Mouse (Mus musculus) neural tube, embryonic 13.5 days (tissue): ENCODE measurements around the gene Cds2. TPM values are rescaled to one million over a fixed set of nuclear protein-coding genes. Genes with fewer than 3 reads are reported as not detected.

Experiments used
- ATAC-seq: fragments of 200-750 bp; cut with Nextera tagmentation; 2 replicates; pipeline ENCODE4 v1.8.0; 2017; ENCODE audit warnings: low read depth, mild to moderate bottlenecking, moderate TSS enrichment, moderate library complexity
- H3K27ac ChIP-seq: fragments of 300-500 bp; sonication (generic); replicated peaks from 2 replicates; pipeline ENCODE4 v1.5.1; 2015; ENCODE audit warnings: moderate library complexity, mild to moderate bottlenecking, inconsistent platforms
- H3K27me3 ChIP-seq: fragments of 300-500 bp; sonication (generic); 2 replicates; pipeline ENCODE4 v1.6.1; 2015; ENCODE audit warnings: mild to moderate bottlenecking, inconsistent platforms
- H3K36me3 ChIP-seq: fragments of 300-500 bp; sonication (generic); 2 replicates; pipeline ENCODE4 v1.6.1; 2015; ENCODE audit warnings: mild to moderate bottlenecking, inconsistent platforms
- H3K4me1 ChIP-seq: fragments of 300-500 bp; sonication (generic); replicated peaks from 2 replicates; pipeline ENCODE4 v1.6.1; 2015; ENCODE audit warnings: inconsistent platforms
- H3K4me2 ChIP-seq: fragments of 300-500 bp; sonication (generic); 2 replicates; pipeline ENCODE4 v1.6.1; 2015; ENCODE audit warnings: inconsistent platforms, mild to moderate bottlenecking, moderate library complexity
- H3K4me3 ChIP-seq: fragments of 300-500 bp; sonication (generic); 2 replicates; pipeline ENCODE4 v1.5.1; 2015; ENCODE audit warnings: mild to moderate bottlenecking, inconsistent platforms
- H3K9ac ChIP-seq: fragments of 300-500 bp; sonication (generic); 2 replicates; pipeline ENCODE4 v1.6.1; 2015; ENCODE audit warnings: moderate library complexity, mild to moderate bottlenecking, inconsistent platforms
- H3K9me3 ChIP-seq: fragments of 300-500 bp; sonication (generic); 2 replicates; pipeline ENCODE4 v1.6.1; 2016; ENCODE audit warnings: inconsistent platforms
- WGBS: fragments of 180-500 bp; shearing (Covaris S2); methylation state at CpG from one replicate; pipeline ENCODE4 v1.1.7; 2015; 5-methylcytosine and 5-hydroxymethylcytosine counted together
- polyA plus RNA-seq: library from polyadenylated mRNA; unstranded; fragments of >200 nt; fragmentation: Nextera tagmentation; extraction: Ambion mirVana; gene quantifications from 2 replicates; pipeline ENCODE4 v1.2.1, GENCODE M21; 2015

The Cds2 gene
- polyA plus RNA-seq, 1 experiment from 2014 or later: 49.6 TPM

DNA sequence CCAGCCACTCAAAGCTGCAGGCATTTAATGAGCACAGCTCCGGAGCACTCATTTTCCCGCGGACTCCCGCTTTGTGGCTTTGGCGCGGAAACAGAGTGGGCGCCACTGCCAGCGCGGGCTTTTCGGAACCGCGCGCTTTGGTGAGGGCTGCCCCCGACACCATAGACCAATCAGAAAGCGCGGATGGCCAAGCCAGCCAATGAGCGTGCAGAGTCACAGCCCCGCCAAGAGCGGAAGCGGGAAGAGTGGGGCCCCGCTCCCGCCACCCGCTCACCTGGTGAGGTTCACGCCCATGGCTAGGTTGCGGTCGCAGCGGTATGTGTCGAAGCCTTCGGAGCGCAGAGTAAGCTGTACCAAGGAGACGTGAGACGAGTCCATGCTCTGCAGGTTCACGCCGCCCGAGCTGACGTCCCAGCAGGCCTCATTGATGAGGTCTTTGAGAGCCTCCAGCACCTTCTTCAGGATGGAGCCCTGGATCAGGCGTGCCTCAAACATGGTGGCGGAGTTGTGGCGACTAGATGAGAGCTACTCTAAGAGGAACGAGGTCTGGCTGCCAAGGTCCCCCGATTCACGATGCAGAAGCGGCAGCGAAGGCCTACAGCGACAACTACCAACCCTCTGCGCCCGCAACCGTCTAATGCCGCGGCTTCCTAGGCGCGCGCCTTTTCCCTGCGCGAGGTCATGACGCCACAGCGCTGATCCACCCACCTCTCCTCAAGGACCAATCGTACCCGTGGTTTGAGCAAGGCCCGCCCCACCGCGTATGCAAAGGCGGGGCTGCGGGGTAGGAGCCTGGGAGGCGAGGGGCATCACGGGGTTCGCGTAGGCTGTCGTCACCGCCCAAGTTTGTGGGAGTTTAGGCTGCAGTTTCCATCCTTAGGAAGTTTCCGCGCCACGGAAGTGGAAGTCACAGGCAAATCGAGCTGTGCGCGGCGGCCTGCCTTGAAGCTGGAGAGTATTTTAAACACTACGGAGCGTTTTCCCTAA is 10.1 kb upstream of the Cds2 start, which contains the start of gene Pcna:
Pcna (minus strand) TSS at position 773 of the 987 bp plus-strand sequence.
- ATAC-seq: peak; percentile 100
- WGBS: 1% methylated on average over 79 of the region's 79 CpGs
- peaks cover 20% of the 10 kb centered on the region for H3K36me3 ChIP-seq

GRCm38 (mm10) chr2:132253603-132254002 is 9.3 kb upstream of the Cds2 start:
- H3K4me2 ChIP-seq: peak overlapping the region; percentile 69
- WGBS: 2% methylated on average over 7 of the region's 7 CpGs
- no peaks in the 10 kb centered on the region for H3K9me3 ChIP-seq
- H3K4me3 ChIP-seq: peak overlapping the region; percentile 55
- peak overlapping the region; percentile 68 for H3K27ac ChIP-seq
- peaks cover 15% of the 10 kb centered on the region for H3K36me3 ChIP-seq
- H3K27me3 ChIP-seq: no peaks in the 10 kb centered on the region
- ATAC-seq: no peak
- H3K9ac ChIP-seq: peak overlapping the region; percentile 58
- peaks cover 26% of the 10 kb centered on the region for H3K4me1 ChIP-seq

More for the DNA sequence above, 10.1 kb upstream of the Cds2 start, which contains the start of gene Pcna:
- no peaks in the 10 kb centered on the region for H3K9me3 ChIP-seq
- peak within 1 kb of the TSS; percentile 55 for H3K4me3 ChIP-seq
- H3K27ac ChIP-seq: peak within 1 kb of the TSS; percentile 75
- no peaks in the 10 kb centered on the region for H3K27me3 ChIP-seq
- peak within 1 kb of the TSS; percentile 69 for H3K4me2 ChIP-seq
- peaks cover 34% of the 10 kb centered on the region for H3K4me1 ChIP-seq
- peak within 1 kb of the TSS; percentile 65 for H3K9ac ChIP-seq

DNA sequence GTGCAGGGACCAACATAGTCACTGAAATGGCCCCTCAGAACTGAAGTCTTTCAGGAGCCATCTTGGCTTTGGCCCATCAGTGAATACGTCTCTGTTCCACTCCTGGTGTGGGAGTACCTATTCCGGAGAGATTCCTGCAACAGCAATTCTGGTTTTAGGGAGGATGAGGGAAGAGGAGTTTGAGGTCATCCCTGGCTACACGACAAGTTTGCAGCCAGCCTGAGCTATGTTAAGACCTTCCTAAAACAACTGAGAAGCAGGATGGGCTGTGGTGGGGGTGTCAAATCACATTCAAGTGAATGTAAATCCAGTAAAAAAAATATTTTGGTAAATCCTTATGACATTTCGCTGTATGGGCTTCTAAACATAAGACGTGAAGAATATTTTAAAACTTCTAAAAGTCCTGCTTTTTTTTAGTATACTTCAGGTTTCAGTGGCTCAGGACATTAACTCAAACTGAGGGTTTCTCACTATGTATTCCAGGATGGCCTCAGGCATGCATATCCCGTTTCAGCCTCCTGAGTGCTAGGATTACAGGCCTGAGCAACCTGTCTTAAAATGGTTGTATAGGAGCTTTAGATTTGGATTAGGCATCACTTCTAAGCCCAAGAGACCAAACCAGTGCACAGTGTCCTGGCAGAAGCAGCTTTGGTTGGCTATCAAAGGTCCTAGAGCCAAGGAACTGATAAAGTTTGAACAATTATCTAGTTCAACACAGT is 5.4 kb upstream of the Cds2 start:
- no peak overlapping the region for H3K9ac ChIP-seq
- H3K4me3 ChIP-seq: no peak overlapping the region
- no peak for ATAC-seq
- WGBS: 94% methylated on average over 6 of the region's 6 CpGs
- H3K27me3 ChIP-seq: no peaks in the 10 kb centered on the region
- no peak overlapping the region for H3K27ac ChIP-seq
- 0 out of 2 replicates have a peak, but pooled peaks cover 3% of the 10 kb centered on the region for H3K4me1 ChIP-seq
- no peak overlapping the region for H3K4me2 ChIP-seq
- H3K36me3 ChIP-seq: no peaks in the 10 kb centered on the region
- H3K9me3 ChIP-seq: no peaks in the 10 kb centered on the region

GRCm38 (mm10) chr2:132260601-132261000 is 2.3 kb upstream of the Cds2 start:
- no peak for ATAC-seq
- 95% methylated on average over 3 of the region's 3 CpGs for WGBS
- H3K9me3 ChIP-seq: no peaks in the 10 kb centered on the region
- no peak overlapping the region for H3K4me2 ChIP-seq
- no peaks in the 10 kb centered on the region for H3K27me3 ChIP-seq
- H3K4me1 ChIP-seq: peaks cover 16% of the 10 kb centered on the region
- no peak overlapping the region for H3K27ac ChIP-seq
- H3K36me3 ChIP-seq: no peaks in the 10 kb centered on the region
- no peak overlapping the region for H3K4me3 ChIP-seq
- no peak overlapping the region for H3K9ac ChIP-seq

GRCm38 (mm10) chr2:132262175-132262574 is 773 bp upstream of the Cds2 start:
- Histone ChIP-seq H3K27ac (0 out of 2 replicates have a peak overlapping the region, but pooled peaks have one; percentile 2), H3K4me3 (no peak overlapping the region), H3K9me3 (no peaks in the 10 kb centered on the region), H3K4me2 (peak overlapping the region; percentile 46), H3K4me1 (peaks cover 16% of the 10 kb centered on the region), H3K27me3 (no peaks in the 10 kb centered on the region), H3K36me3 (no peaks in the 10 kb centered on the region), H3K9ac (no peak overlapping the region)
- 76% methylated on average over 6 of the region's 6 CpGs for WGBS
- peak; percentile 5; the same call in 1 of the 2 replicates for ATAC-seq

- ATAC-seq: peak; percentile 81
- Histone ChIP-seq H3K36me3 (no peaks in the 10 kb centered on the region), H3K27me3 (no peaks in the 10 kb centered on the region), H3K4me2 (peak overlapping the region; percentile 74), H3K27ac (peak overlapping the region; percentile 89), H3K9ac (peak overlapping the region; percentile 92), H3K4me1 (peaks cover 16% of the 10 kb centered on the region), H3K9me3 (no peaks in the 10 kb centered on the region), H3K4me3 (peak overlapping the region; percentile 95)
- under 1% methylated on average over 47 of the region's 47 CpGs for WGBS
Observed at GRCm38 (mm10) chr2:132263421-132264265, 695 bp downstream of the Cds2 start.

GRCm38 (mm10) chr2:132264266-132264710 is 1.3 kb downstream of the Cds2 start:
- no peaks in the 10 kb centered on the region for H3K27me3 ChIP-seq
- 15% methylated on average over 6 of the region's 6 CpGs for WGBS
- no peaks in the 10 kb centered on the region for H3K9me3 ChIP-seq
- peaks cover 16% of the 10 kb centered on the region for H3K4me1 ChIP-seq
- peak overlapping the region; percentile 74 for H3K4me2 ChIP-seq
- peak overlapping the region; percentile 92 for H3K9ac ChIP-seq
- H3K27ac ChIP-seq: peak overlapping the region; percentile 89; the same call in 1 of the 2 replicates
- ATAC-seq: no peak
- no peaks in the 10 kb centered on the region for H3K36me3 ChIP-seq
- peak overlapping the region; percentile 95 for H3K4me3 ChIP-seq

- H3K27ac ChIP-seq: no peak overlapping the region
- ATAC-seq: no peak
- H3K9ac ChIP-seq: no peak overlapping the region
- H3K4me2 ChIP-seq: peak overlapping the region; percentile 74
- no peaks in the 10 kb centered on the region for H3K9me3 ChIP-seq
- no peaks in the 10 kb centered on the region for H3K27me3 ChIP-seq
- peak overlapping the region; percentile 95 for H3K4me3 ChIP-seq
- no peaks in the 10 kb centered on the region for H3K36me3 ChIP-seq
- H3K4me1 ChIP-seq: peaks cover 16% of the 10 kb centered on the region
- WGBS: 88% methylated on average over 9 of the region's 9 CpGs
Observed at GRCm38 (mm10) chr2:132265196-132265595, 2.2 kb downstream of the Cds2 start.

GRCm38 (mm10) chr2:132266086-132266485 is 3.1 kb downstream of the Cds2 start:
- Histone ChIP-seq H3K9me3 (no peaks in the 10 kb centered on the region), H3K9ac (no peak overlapping the region), H3K36me3 (no peaks in the 10 kb centered on the region), H3K4me1 (peaks cover 16% of the 10 kb centered on the region), H3K27me3 (no peaks in the 10 kb centered on the region), H3K4me3 (no peak overlapping the region), H3K4me2 (no peak overlapping the region), H3K27ac (no peak overlapping the region)
- no peak for ATAC-seq
- 90% methylated on average over 3 of the region's 3 CpGs for WGBS

- Histone ChIP-seq H3K27ac (no peak overlapping the region), H3K36me3 (no peaks in the 10 kb centered on the region), H3K9me3 (no peaks in the 10 kb centered on the region), H3K4me3 (no peak overlapping the region), H3K27me3 (no peaks in the 10 kb centered on the region), H3K4me1 (peaks cover 16% of the 10 kb centered on the region), H3K4me2 (no peak overlapping the region), H3K9ac (no peak overlapping the region)
- 92% methylated on average over 3 of the region's 3 CpGs for WGBS
- no peak for ATAC-seq
Observed at GRCm38 (mm10) chr2:132269217-132269616, 6.3 kb downstream of the Cds2 start.

- H3K4me3 ChIP-seq: no peak overlapping the region
Observed at GRCm38 (mm10) chr2:132270331-132270951, 7.5 kb downstream of the Cds2 start.

More at GRCm38 (mm10) chr2:132270331-132270951, 7.5 kb downstream of the Cds2 start:
- Histone ChIP-seq H3K9ac (no peak overlapping the region), H3K27me3 (no peaks in the 10 kb centered on the region), H3K9me3 (no peaks in the 10 kb centered on the region), H3K4me1 (peaks cover 5% of the 10 kb centered on the region; the same call in 1 of the 2 replicates), H3K36me3 (no peaks in the 10 kb centered on the region), H3K4me2 (no peak overlapping the region), H3K27ac (no peak overlapping the region)
- WGBS: 82% methylated on average over 2 of the region's 2 CpGs
- ATAC-seq: no peak
